Mouse (Mus musculus) forebrain, embryonic 12.5 days (tissue): ENCODE data around the gene Kctd5. TPM values are rescaled to one million over a fixed set of nuclear protein-coding genes. Genes with fewer than 3 reads are reported as not detected.

Source experiments
- ATAC-seq: fragments of 200-750 bp; cut with Nextera tagmentation; 2 replicates; pipeline ENCODE4 v1.8.0; 2017; ENCODE audit warnings: moderate TSS enrichment; ENCODE audit not compliant: low FRiP score
- H3K27ac ChIP-seq: fragments of 300-500 bp; sonication (generic); 2 replicates; pipeline ENCODE4 v1.5.1; 2016; ENCODE audit warnings: mild to moderate bottlenecking
- H3K27me3 ChIP-seq: fragments of 300-500 bp; sonication (generic); 2 replicates; pipeline ENCODE4 v1.6.1; 2016; ENCODE audit warnings: mild to moderate bottlenecking
- H3K36me3 ChIP-seq: fragments of 300-500 bp; sonication (generic); replicated peaks from 2 replicates; pipeline ENCODE4 v1.6.1; 2016; ENCODE audit warnings: mild to moderate bottlenecking
- H3K4me1 ChIP-seq: fragments of 300-500 bp; sonication (generic); 2 replicates; pipeline ENCODE4 v1.6.1; 2016
- H3K4me2 ChIP-seq: fragments of 300-500 bp; sonication (generic); 2 replicates; pipeline ENCODE4 v1.6.1; 2016; ENCODE audit warnings: mild to moderate bottlenecking, moderate library complexity
- H3K4me3 ChIP-seq: fragments of 300-500 bp; sonication (generic); replicated peaks from 2 replicates; pipeline ENCODE4 v1.5.1; 2016; ENCODE audit warnings: mild to moderate bottlenecking
- H3K9ac ChIP-seq: fragments of 300-500 bp; sonication (generic); 2 replicates; pipeline ENCODE4 v1.6.1; 2016; ENCODE audit warnings: mild to moderate bottlenecking
- H3K9me3 ChIP-seq: fragments of 300-500 bp; sonication (generic); 2 replicates; pipeline ENCODE4 v1.6.1; 2016
- WGBS: fragments of 180-500 bp; shearing (Covaris S2); methylation state at CpG from one replicate; pipeline ENCODE4 v1.1.7; 2016; 5-methylcytosine and 5-hydroxymethylcytosine counted together
- polyA plus RNA-seq: library from polyadenylated mRNA; unstranded; fragments of >200 nt; fragmentation: Nextera tagmentation; extraction: Ambion mirVana; gene quantifications from 2 replicates; pipeline ENCODE4 v1.2.1, GENCODE M21; 2016

The Kctd5 gene
- polyA plus RNA-seq, 1 experiment from 2014 or later, result 91.7 TPM

DNA sequence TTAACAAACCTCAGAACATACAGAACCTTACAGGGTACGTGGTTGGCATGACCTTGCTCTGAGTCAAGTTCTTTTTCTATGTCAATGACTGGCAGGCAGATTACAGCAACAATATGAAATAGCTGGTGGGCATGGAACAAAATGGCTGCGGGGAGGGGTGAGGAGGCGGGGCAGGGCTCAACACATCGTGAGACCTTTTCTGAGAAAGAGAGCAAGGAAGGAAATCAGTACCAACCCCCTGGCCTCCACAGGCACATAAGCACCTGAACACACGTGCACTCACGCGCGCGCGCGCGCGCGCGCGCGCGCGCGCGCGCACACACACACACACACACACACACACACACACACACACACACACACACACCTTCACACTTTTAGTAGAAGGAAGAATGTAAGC, 42.7 kb downstream of the Kctd5 start:
- 83% methylated on average over 7 of the region's 22 CpGs for whole genome bisulfite sequencing
- no peak overlapping the region for H3K4me3 ChIP-seq
- H3K9me3 ChIP-seq, result no peaks in the 10 kb centered on the region
- no peak for ATAC-seq
- no peak overlapping the region for H3K9ac ChIP-seq
- no peak overlapping the region for H3K4me2 ChIP-seq
- no peaks in the 10 kb centered on the region for H3K36me3 ChIP-seq
- H3K27me3 ChIP-seq, result no peaks in the 10 kb centered on the region
- H3K4me1 ChIP-seq, result no peaks in the 10 kb centered on the region
- no peak overlapping the region for H3K27ac ChIP-seq

DNA sequence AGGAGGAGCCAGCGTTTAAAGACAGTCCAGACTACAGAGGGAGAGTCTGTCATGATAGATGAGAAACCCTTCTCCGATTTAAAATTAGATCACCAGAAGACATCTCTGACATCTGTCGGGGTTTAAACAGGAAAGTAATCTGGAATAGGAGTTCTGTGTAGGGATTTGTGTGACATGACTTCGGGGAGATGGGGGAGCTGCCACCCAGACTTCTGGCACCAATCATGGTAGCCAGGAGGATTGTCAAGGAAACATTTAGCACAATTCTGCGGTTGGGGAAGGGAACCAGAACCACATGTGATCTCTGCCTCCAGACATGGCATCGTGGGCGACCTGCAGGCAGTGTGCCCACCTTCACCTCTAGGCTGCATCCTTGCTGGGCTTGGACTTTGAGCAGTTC, 43.8 kb downstream of the Kctd5 start:
- H3K27ac ChIP-seq, result no peak overlapping the region
- no peak overlapping the region for H3K4me2 ChIP-seq
- H3K36me3 ChIP-seq, result no peaks in the 10 kb centered on the region
- no peaks in the 10 kb centered on the region for H3K9me3 ChIP-seq
- no peaks in the 10 kb centered on the region for H3K4me1 ChIP-seq
- no peak for ATAC-seq
- no peak overlapping the region for H3K9ac ChIP-seq
- H3K27me3 ChIP-seq, result no peaks in the 10 kb centered on the region
- 84% methylated on average over 7 of the region's 7 CpGs for WGBS
- H3K4me3 ChIP-seq, result no peak overlapping the region

DNA sequence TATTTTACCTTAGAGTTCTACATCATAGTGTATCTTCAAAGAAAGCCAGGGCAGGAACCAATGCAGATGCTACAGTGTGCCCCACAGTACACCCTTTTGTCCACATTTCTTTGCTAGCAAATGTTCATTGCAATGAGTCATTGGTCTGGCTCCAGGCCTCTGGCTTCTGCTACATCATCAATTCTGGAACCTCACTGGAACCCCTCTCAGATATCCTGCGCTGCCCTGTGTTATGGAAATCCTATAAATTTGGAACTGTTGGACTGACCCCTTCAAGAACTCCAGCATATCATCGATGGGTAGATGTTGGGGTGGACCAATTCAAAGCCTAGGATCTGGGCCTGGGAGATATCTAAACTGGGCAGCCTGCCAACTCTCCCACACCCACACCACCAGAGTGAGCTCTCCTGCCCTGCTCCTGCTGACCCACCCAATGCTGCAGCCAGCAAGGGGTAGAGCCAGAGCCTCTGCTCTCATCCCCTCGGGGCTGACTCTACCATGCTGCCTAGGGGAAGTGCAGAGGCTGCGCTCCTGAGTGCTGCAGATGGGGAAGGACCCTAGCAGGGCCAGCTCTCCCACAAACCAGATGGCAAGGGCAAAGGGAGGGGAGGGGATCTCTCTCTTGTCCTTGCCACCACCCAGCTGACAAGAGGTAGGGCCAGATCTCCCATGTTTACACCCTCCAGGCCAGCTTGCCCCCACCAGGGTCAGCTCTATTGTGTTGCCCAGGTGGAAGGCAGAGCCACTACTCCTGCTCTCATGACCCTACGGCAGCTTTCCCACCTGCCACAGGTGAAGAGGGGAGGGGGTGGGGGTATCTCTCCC, 51.7 kb downstream of the Kctd5 start:
- H3K27ac ChIP-seq, result no peak overlapping the region
- H3K9me3 ChIP-seq, result no peaks in the 10 kb centered on the region
- no peak overlapping the region for H3K9ac ChIP-seq
- WGBS, result 88% methylated on average over 5 of the region's 5 CpGs
- no peak for ATAC-seq
- no peaks in the 10 kb centered on the region for H3K4me1 ChIP-seq
- H3K4me2 ChIP-seq, result no peak overlapping the region
- no peak overlapping the region for H3K4me3 ChIP-seq
- H3K27me3 ChIP-seq, result no peaks in the 10 kb centered on the region
- H3K36me3 ChIP-seq, result no peaks in the 10 kb centered on the region

DNA sequence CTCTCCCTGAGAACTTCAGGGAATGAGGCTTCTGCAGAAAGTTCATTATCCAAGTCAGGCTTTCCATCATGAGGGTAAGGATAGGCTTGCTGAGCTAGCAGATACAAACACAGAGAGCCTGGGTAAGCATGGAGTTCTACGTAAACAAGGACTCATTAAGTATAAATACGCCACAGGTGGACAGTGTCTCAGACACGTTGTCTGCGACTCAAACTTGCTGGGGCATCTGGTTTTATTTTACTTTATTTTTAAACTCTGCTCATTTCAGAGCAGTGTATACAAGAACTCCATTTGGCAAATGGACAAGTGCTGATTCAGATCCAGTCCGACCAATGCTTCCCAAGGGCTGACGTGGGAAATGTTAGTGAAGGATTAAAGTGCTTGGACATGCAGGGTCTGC, 52.6 kb downstream of the Kctd5 start:
- Histone ChIP-seq H3K4me1 (no peaks in the 10 kb centered on the region), H3K4me2 (no peak overlapping the region), H3K36me3 (no peaks in the 10 kb centered on the region), H3K9me3 (no peaks in the 10 kb centered on the region), H3K4me3 (no peak overlapping the region), H3K27me3 (no peaks in the 10 kb centered on the region), H3K9ac (no peak overlapping the region), H3K27ac (no peak overlapping the region)
- 85% methylated on average over 6 of the region's 6 CpGs for WGBS
- no peak for ATAC-seq

DNA sequence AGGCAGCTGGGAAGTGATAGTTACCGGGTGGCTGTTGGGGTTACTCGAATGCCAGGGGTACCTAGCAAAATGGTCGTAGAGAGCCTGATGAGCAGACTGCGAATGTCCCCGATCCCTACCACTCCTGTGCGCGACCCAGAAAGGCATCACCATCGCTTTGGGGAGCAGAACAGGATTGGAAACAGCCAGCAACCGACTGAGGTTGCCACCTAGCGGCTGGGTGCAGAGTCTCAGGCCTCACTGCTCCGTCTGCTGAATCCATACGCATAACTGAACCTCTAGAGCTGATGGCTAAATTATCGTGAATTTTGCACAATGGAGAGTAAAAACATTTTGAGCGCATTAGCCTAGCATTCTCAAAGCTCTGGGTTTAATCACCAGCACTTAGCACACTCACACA, 57.6 kb downstream of the Kctd5 start:
- 23% methylated on average over 14 of the region's 14 CpGs for WGBS
- no peak for ATAC-seq

DNA sequence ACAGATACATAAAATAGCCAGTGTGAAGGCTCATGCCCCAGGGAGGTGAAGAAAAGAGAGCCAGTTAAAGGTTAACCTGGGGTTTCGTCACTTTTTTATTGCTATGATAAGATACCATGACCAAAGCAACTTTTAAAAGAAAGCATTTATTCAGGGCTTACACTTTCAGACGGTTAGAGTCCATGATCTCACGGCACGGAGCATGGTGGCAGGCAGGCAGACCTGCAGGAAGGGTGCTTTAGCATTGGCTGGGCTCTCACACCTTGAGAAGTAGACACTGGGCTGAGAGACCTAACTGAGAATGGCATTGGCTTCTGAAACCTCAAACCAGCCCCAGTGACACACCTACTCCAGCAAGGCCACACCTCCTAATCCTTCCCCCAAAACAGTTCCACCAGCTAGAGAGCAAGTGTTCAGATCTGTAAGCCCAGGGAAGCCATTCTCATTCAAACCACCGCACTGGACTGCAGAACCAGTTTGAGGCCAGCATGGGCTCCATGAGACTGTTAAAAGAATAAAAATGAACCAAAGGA, 58.8 kb downstream of the Kctd5 start:
- ATAC-seq, result no peak
- WGBS, result 92% methylated on average over 5 of the region's 5 CpGs
- Histone ChIP-seq H3K27me3 (no peaks in the 10 kb centered on the region), H3K4me3 (no peak overlapping the region), H3K9ac (no peak overlapping the region), H3K27ac (no peak overlapping the region), H3K36me3 (no peaks in the 10 kb centered on the region), H3K4me1 (no peaks in the 10 kb centered on the region), H3K9me3 (no peaks in the 10 kb centered on the region), H3K4me2 (no peak overlapping the region)

More for the DNA sequence above, 57.6 kb downstream of the Kctd5 start:
- Histone ChIP-seq H3K4me2 (no peak overlapping the region), H3K9ac (no peak overlapping the region), H3K36me3 (no peaks in the 10 kb centered on the region), H3K4me1 (no peaks in the 10 kb centered on the region), H3K4me3 (no peak overlapping the region), H3K27me3 (no peaks in the 10 kb centered on the region), H3K9me3 (no peaks in the 10 kb centered on the region), H3K27ac (no peak overlapping the region)

DNA sequence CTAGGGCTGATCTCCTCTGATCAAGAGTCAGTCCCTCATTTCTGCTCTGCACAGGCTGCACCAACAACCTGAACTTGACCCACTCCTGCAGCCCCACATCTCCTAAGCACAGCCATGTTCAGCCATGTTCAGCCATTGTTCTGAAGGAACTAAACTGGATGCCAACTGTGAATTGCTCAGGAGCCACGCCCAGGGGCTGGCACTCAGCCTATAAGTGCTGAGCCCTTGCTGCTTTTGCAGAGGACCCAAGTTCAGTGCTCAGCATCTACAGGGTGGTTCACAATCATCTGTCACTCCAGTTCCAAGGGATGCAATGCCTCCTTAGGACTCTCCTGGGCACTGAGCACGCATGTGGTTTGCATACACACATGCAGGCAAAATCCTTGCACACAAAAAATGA, 60.4 kb downstream of the Kctd5 start:
- Histone ChIP-seq H3K27me3 (no peaks in the 10 kb centered on the region), H3K4me1 (no peaks in the 10 kb centered on the region), H3K27ac (no peak overlapping the region), H3K9ac (no peak overlapping the region), H3K4me3 (no peak overlapping the region), H3K36me3 (no peaks in the 10 kb centered on the region), H3K9me3 (no peaks in the 10 kb centered on the region), H3K4me2 (no peak overlapping the region)
- no peak for ATAC-seq
- 78% methylated on average over 2 of the region's 2 CpGs for WGBS

DNA sequence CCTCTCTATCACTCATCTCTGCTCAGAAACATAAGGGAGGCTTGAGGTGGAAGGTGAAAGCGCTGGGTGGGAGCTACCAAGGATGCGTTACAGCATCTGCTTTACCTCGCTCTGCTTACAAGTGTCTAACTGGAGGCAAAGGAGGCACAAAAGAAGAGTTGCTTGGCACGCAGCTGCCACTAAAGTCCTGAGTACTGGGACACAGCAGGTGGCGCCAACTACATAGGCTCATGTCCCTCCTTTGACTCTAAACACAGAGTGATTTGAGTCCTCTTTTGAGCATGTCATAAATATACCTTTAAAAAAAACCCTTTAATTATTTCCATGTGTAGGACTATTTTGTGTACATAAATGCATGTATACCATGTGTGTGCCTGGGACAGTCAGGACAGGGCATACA, 63.7 kb downstream of the Kctd5 start:
- WGBS, result 59% methylated on average over 5 of the region's 5 CpGs
- no peak overlapping the region for H3K4me2 ChIP-seq
- H3K36me3 ChIP-seq, result no peaks in the 10 kb centered on the region
- H3K4me1 ChIP-seq, result no peaks in the 10 kb centered on the region
- H3K27ac ChIP-seq, result no peak overlapping the region
- no peak for ATAC-seq
- H3K4me3 ChIP-seq, result no peak overlapping the region
- no peaks in the 10 kb centered on the region for H3K27me3 ChIP-seq
- H3K9me3 ChIP-seq, result no peaks in the 10 kb centered on the region
- no peak overlapping the region for H3K9ac ChIP-seq

DNA sequence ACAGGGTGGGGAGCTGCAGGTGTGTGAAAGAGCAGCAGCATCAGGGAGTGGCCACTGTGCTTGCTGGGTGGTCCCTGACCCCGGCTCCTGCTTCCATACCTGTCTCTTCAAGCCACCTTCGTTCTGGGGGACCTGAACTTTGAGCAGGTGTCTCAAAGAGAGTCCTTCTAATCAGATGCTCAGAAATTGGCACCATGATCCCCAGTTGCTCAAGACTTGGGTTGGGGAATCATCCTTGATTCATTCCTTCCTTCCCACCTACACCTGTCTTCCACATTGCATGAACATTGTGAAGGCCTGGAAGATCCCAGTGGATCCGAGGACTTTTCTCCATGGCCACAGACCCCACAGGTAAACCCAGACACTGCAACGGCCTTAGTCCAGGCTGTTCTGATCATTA, 65.2 kb downstream of the Kctd5 start:
- no peaks in the 10 kb centered on the region for H3K9me3 ChIP-seq
- 78% methylated on average over 4 of the region's 4 CpGs for WGBS
- no peak for ATAC-seq
- no peaks in the 10 kb centered on the region for H3K36me3 ChIP-seq
- no peaks in the 10 kb centered on the region for H3K27me3 ChIP-seq
- no peak overlapping the region for H3K9ac ChIP-seq
- no peak overlapping the region for H3K27ac ChIP-seq
- no peak overlapping the region for H3K4me3 ChIP-seq
- H3K4me2 ChIP-seq, result no peak overlapping the region
- H3K4me1 ChIP-seq, result no peaks in the 10 kb centered on the region

DNA sequence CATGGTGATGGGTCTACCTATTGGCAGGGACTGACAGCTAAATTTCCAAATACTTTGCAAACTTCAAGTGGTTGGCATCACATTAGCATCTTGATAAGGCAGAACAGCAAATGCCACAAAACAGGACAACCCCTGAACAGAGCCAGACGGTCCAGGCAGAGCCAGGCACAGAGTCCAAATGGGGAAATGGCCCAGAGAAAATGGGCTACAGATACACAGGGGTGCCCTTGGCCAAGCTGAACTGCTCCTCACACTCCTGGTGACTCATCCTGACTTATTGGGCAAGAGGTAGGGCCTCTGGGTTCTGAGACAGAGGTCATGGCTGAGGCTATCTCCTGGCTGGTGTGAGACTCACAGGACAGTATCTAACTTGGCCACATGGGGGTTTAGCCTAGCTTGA, 65.9 kb downstream of the Kctd5 start:
- Histone ChIP-seq H3K9ac (no peak overlapping the region), H3K27ac (no peak overlapping the region), H3K4me3 (no peak overlapping the region), H3K4me1 (no peaks in the 10 kb centered on the region), H3K36me3 (no peaks in the 10 kb centered on the region), H3K27me3 (no peaks in the 10 kb centered on the region), H3K9me3 (no peaks in the 10 kb centered on the region), H3K4me2 (no peak overlapping the region)
- no peak for ATAC-seq
- 80% methylated on average over 1 of the region's 1 CpGs for WGBS

DNA sequence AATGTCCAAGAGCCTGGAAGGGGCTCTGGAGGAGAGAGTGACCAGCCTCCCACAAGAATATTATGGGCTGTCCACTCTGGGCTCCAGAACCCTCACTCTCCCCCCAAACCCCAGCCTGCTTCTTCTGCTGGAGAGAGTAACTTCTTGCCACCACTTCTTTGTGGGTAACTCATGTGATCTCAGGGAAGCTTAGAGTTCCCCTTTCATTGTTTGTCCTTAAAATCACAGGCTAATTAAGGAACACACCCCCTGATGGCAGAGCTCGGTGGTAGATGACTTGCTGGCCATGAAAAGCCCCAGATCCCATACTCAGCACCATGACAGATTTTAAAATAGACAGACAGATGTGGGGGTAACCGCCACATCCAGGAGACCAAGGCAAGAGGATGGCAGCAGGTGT, 66.4 kb downstream of the Kctd5 start:
- Histone ChIP-seq H3K4me1 (no peaks in the 10 kb centered on the region), H3K27me3 (no peaks in the 10 kb centered on the region), H3K27ac (no peak overlapping the region), H3K36me3 (no peaks in the 10 kb centered on the region), H3K9ac (no peak overlapping the region), H3K4me2 (no peak overlapping the region), H3K4me3 (no peak overlapping the region), H3K9me3 (no peaks in the 10 kb centered on the region)
- no peak for ATAC-seq
- 46% methylated on average over 2 of the region's 2 CpGs for WGBS

DNA sequence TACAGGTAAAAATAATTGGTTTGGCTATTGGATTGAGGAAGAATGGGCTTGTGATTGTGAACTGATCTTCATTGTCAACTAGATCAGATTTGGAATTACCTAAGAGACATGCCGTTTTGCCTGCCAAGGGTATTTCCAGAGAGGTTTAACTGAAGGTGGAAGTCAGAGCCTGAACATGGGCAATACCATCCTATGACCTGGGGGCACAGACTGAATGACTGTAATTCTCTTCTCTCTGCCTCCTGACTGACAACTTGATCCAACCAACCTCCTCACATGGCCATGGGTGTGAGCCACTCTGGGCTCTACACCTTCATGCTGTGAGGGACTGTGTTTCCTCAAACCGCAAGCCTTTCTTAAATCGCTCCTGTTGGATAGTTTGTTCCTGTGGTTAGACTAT, 68.2 kb downstream of the Kctd5 start:
- Histone ChIP-seq H3K4me1 (no peaks in the 10 kb centered on the region), H3K9ac (no peak overlapping the region), H3K36me3 (no peaks in the 10 kb centered on the region), H3K9me3 (no peaks in the 10 kb centered on the region), H3K27ac (no peak overlapping the region), H3K4me2 (no peak overlapping the region), H3K27me3 (no peaks in the 10 kb centered on the region), H3K4me3 (no peak overlapping the region)
- ATAC-seq, result no peak
- 92% methylated on average over 3 of the region's 3 CpGs for WGBS

DNA sequence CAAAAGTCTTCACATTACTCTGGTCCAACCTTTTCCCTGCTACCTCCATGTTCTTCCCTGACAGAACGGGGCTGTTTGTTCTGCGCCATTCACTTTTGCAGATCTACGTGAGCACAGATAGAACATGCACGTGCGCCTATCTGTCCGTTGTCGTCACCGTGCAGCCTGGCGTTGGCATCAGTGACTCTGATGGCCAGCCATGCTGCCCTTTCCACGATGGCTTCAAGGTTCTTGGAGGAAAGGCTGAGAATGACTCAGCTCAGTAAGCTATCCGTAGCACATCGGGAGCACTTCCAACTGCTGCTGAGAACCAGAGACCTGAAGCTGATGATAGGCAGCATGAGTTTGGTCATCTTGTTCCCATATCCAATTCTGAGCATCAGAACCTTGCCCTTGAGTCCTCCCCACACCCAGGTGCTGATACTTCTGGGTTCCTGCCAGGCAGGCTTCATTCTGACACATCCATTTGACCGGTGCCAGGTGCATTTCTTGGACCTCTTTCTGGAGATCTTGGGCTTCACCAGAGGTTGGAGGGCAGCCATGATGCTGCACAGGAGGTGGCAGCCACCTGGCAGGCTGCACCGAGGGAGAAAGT, 69.1 kb downstream of the Kctd5 start:
- H3K27ac ChIP-seq, result no peak overlapping the region
- ATAC-seq, result no peak

More for the DNA sequence above, 69.1 kb downstream of the Kctd5 start:
- WGBS, result 91% methylated on average over 14 of the region's 14 CpGs
- Histone ChIP-seq H3K4me1 (no peaks in the 10 kb centered on the region), H3K9ac (no peak overlapping the region), H3K9me3 (no peaks in the 10 kb centered on the region), H3K36me3 (no peaks in the 10 kb centered on the region), H3K27me3 (no peaks in the 10 kb centered on the region), H3K4me2 (no peak overlapping the region), H3K4me3 (no peak overlapping the region)
